Mouse (Mus musculus) ZHBTc4 (cell line): ENCODE measurements around the gene Fbxo6.
"Not testable (repeated sequence)": the region's sequence is repeated elsewhere in the genome, so short reads cannot be mapped to it uniquely, and the experiment has no call there.

ENCODE experiments used
- DNase-seq: peaks from one replicate; pipeline ENCODE4 v3.0.0-alpha.2; 2011; ENCODE audit warnings: low read depth, low spot score

Gene Fbxo6

DNA sequence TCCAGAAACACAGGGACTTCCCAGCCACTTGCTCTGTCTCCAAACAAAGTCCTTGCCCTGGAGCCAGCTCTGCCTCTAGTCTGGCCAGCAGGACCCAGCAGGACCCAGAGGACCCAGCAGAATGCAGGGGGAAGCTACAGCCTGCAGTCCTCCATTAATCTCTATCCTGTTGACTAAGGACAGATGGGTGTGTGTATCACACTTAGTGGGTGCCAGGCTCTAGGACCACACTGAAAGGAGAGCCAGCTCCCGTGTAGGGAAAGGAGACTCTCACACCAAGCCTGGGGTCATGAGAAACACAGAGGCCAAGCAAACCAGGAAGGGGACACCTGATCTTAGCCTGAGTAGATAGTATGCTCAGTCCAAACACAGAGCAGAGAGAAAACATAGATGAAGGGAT is 23.7 kb downstream of the Fbxo6 start:
- DNase-seq, result no peak

DNA sequence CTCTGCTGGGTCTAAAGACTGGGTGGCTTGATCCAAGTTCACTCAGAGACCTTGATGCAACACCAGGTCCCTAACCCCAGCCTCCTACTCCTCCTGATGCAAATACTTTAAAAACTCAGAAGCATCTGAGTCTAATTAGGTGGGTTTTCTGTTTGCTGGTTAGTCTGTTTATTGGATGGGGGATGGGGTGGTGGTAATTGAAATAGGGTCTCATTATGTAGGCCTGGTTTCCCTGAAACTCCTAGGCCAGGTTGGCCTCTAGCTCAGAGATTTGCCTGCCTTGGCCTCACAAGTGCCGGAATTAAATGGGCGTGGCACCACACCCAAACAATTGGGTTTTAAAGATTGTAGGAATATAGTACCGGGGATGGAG is 29.3 kb downstream of the Fbxo6 start:
- DNase-seq, result no peak

DNA sequence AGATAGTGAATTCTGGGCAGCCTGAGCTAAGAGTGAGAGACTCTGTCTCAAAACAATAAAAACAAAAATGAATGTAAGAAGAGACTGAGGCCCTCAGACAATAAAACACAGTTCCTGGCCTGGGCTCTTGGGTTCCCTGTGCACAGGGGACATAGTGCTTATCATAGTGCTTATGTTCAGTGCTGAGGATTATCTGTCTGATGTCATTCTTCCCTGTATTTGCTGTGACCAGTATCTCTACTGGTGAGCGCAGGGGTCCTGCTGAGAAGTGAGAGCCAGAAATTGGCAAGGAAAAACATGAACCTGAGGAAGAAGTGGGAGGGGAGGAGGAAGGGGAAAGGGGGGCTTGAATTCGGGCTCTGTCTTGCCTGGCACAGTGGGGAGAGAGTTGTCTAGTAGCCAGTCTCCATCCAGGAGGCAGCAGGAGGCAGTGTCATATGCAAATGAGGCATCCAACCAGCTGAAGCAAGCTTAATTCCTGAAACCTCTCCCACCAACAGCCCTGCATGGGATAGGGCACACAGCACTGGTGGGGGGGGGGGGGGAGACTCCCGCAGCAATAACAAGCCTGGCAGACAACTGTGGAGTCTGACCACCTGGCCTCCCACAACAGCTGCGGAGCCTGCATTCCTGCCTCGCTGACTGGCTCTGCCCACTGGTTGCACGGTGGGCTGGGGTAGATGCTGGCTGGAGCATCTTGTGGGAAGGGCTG is 29.8 kb downstream of the Fbxo6 start:
- DNase-seq, result peak; percentile 56

DNA sequence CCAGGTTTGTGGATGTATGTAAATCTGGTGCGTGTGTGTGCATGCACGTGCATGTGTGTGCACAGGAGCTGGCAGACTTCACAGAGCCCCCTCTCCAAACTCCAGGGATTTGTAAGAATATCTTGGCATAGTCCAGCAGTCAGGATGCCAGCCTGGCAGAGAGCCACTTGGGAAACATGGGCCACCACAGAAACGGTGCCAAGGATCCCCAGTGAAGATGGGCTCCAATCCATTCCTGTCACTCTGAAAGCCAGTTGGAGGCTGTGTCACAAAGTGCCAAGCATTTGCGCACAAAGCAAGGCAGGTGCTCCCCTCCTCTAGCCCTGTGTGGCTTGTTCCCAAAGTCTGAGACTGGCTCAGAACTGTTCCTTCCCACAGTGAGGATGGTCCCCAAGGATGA is 30.6 kb downstream of the Fbxo6 start:
- DNase-seq, result no peak

DNA sequence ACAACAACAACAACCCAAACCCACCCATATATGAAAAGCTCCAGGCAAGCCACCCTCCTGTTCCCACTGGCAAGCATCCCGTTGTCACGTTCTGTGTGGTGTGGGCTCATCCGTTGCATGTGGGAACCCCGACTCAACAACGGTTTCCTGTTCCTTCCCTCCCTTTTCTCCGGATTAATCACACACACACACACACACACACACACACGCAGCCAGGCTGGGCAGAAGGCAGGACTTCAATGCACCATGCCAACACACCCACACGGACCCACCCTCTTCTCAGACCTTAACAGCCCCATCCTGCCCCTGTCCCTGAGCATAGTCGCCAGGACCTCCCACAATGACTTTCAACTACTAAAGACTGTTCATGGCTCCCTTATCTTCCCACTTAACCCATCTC is 31.4 kb downstream of the Fbxo6 start:
- DNase-seq, result no peak

DNA sequence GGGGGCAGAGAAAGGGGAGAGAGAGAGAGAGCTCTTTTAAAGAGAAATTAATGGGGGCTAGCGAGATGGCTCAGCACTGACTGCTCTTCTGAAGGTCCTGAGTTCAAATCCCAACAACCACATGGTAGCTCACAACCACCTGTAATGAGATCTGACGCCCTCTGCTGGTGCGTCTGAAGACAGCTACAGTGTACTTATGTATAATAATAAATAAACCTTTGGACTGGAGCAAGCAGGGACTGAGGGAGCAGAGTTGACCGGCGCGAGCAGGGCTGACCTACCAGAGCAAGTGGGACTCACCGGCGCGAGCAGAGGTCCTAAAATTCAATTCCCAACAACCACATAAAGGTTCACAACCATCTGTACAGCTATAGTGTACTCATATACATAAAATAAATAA is 32.4 kb downstream of the Fbxo6 start:
- DNase-seq, result not testable (repeated sequence)

DNA sequence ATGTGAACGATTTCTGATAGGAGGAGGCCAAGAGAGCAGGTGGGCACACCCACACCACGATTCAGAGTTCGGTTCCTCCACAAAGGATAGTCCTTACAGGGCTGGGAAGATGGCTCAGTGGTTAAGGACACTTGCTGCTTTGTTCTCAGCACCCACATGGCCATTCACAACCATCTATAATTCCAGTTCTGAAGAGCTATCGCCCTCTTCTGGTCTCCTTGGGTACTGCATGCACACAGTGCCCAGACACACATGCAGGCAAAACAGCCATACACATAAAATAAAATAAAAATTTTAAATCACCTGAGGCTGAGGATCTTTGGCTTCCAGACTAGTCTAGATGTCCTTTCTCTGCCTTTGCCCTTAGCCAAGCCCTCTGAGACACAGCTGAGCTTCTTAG is 34.5 kb downstream of the Fbxo6 start:
- DNase-seq, result peak; percentile 60

DNA sequence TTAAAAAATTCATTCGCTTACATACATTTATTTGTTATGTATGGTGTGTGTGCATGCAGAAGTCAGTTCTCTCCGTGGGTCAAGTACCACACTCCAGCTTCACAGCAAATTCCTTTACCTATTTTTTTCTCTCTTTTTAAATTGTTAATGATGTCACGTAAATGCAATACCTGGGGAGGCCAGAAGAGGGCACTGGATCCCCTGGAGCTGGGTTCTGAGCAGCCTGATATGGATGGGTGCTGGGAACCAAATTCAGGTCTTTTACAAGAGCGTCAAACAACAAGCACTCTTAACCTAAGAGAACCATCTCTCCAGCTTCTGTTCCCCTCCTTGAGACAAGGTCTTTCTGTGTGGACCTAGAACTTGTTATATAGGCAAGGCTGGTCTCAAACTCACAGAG is 35.3 kb downstream of the Fbxo6 start:
- DNase-seq, result peak; percentile 79

DNA sequence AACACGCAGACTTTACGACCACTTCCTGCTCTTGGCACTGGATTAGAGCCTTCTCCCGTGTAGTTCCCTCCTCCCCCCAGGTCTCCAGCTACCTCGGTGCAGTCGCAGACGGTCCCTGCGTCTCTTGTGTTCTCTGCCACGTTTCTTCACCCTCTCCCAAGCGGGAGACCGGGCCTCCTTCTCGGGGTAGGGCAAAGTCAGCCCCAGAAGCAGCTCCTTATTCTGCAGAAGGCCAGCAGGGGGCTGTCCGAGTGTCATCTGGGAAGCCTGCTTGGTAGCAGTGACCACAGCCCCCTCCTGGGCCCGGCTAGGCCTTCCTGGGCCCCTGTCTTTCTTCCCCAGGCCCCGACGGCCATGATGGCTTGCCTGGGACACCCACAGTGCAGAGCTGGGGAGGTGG is 36.5 kb downstream of the Fbxo6 start:
- DNase-seq, result peak; percentile 54

DNA sequence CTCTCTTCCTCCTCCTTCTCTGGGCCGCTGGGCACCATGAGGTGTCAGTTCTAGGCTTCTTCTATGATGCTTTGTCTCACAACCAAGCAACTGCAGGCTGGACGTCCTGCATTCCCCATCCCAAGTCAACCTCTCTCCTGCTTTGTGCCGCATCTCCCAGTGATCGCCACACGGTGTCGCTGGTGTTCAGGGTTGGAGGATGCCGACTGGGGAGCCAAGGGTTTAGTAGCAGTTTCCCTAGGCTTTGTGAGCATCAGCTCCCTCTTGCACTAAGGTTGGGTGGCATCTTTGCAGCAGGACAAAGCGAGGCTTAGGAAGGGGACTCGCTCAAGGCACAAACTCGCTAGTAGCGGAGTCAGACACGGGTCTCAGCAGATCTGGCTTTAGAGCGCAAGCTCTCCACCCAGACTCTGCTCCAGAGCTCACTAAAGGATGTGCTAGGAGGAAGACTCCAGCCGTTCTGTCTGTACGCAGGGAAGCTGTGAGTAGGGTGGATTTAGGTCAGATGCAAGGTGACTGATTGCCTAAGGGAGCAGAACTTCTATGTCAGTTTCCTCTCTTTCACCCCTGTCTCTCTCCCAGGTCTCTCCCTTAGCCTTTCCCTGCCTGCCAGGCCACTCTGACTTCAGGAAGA is 37.1 kb downstream of the Fbxo6 start:
- DNase-seq, result peak; percentile 93

DNA sequence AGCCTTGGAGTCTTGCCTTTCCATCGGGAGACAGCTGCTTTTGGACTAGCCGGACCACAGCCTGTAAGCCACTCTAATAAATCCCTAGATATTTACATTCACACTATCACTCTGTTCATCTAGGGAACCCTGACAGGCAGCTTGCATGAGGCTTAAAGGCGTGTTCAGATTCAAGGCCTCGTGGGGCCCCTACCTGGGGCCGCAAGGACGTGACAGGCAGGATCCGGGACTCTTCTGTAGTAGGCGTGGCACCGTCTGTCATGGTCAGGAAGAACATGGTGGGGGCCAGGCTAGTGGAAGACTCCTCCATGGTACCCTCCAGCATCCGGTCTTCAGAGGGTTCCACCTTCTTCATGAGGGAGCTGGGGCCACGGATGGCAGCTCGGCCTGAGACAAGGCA is 39.4 kb downstream of the Fbxo6 start:
- no peak for DNase-seq

DNA sequence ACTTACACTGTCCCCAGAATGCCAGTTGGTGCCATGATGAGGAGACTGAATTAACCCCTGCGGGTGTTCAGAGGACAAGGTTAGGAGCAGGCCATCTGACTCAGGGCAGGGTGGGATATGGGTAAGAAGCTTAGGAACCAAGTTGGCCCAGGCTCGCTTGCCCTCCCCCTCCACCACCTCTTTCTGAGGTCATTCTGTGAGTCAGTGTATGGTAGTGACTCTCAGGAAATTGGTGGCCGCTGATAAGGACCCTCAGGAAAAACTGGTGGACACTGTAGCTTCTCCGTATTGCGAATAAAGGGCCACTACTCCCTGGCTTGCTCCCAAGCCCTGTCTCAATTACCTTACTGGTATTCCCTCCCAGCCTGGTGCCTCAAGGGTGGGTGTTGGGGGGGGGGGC is 42.7 kb downstream of the Fbxo6 start:
- DNase-seq, result no peak

DNA sequence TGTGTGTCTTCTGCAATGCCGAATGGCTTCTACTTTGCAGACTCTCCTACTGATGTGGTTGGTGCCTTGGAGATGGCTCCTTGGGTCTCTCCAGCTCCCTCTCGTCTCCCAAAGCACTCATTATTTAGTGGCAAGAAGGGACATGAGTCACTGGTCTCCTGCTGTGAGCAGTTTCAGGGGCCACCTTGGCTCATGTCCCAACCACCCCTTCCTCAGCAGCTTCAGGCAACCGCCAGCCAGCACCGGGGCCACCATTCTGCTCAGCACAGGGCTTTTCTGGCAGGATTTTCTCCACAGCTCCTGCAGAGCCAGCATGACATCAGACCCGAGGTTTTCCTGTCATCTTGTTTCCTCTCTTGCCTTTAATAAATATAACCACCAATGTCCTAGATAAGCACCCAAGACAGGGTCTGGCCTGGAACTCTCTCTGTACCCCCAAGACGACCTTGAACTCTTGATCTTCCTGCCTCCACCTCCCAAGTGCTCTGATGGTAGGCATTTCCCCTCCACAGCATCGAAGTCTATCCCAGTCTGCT is 43.3 kb downstream of the Fbxo6 start:
- no peak for DNase-seq

DNA sequence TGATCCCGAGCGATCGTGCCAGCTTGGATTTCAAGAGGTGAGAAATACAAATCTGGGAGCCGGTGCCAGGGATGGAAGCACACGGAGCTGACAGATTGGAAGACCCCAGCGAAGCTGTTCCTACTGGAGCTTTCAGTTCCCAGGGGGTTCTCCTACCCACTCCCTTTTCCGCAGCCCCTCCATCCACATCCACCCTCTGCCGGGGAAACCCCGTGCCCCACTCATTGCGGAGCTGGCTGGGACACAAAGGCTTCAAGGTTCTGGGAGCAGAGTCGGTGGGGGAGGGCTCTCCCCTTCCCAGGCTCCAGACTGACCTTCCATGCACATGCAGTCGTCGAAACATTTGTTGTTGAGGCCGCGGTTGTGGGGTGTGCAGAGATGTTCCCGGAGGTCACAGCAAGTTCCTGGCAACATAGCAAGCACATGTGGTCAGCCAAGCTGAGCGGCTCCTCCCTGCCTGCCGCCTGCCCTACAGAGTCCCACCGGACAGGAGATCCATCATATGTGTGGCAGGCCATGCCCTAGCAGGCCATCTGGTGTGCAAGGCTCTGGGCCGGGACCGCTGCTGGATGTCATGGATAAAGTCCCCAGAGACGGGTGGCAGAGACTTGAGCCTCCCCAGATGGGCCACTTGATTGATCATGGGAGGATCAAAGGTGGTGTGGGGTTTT is 44.2 kb downstream of the Fbxo6 start:
- DNase-seq, result no peak

DNA sequence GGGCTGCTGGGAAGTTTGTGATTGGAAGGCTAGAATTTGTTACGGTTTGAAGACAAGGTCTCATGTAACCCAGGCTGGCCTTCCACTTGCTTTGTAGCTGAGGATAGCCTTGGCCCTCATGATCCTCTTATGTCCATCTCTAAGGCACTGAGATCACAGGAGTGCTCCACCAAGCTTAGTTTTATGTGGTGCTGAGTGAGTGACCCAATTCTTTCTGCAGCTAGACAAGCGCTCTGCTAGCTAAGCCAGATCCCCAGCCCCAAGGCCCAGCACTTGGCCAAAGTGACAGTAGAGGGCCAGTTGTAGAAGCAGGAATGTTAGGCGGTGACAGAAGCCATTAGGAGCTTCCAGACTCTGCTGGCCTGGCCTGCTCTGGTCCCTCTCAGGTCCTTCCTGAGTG is 47.8 kb downstream of the Fbxo6 start:
- DNase-seq, result no peak

DNA sequence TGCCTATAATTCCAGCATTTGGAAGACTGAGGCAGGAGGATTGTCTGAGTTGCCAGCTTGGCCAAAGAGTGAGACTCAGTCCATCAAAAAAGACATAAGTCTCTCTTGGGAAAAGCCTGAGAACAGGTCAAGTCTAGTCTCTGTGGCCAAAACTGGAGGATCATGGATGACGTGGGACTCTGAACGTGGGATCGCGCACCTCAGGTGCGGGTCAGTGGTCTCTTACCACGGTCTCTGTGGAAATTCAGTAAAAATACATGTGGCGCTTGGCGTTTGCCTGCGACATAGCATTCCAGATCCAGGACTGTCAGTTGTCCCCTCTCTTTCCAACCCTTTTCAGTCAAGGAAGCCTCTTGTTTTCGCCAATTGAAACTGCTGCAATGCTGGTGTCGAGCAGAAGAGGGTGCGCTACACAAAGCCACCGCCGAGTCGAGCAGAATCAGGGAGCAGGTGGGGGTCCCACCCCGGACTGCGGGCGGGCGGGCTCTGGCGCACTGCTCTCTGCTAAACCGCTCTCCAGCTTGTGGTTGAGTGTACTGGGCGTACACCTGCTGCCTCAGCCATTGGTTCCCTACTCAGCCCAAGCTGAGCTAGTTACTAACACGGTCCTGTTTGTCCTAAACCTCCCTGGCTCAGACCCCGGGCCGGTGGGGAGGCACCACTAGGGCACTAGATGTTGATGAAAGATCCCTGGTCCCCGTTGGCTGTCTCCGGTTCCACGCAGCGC is 50.0 kb downstream of the Fbxo6 start:
- peak; percentile 88 for DNase-seq

DNA sequence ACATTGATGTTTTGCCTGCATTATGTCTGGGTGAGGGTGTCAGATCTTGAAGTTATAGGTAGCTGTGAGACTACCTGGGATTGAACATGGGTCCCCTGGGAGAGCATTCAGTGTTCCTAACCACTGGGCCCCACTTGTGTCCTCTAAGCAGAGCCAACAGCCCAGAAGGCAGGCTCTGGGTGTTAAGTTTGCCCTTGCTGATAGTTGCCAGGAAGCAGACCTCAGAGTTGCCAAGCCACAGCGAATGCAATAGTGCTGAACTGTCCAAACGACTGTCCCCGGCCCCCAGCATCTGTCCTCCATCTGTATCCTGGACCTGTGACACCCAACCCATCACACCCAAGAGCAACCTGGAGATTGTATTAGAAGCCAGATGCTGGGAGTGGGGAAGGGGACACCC is 53.3 kb downstream of the Fbxo6 start:
- DNase-seq, result no peak

DNA sequence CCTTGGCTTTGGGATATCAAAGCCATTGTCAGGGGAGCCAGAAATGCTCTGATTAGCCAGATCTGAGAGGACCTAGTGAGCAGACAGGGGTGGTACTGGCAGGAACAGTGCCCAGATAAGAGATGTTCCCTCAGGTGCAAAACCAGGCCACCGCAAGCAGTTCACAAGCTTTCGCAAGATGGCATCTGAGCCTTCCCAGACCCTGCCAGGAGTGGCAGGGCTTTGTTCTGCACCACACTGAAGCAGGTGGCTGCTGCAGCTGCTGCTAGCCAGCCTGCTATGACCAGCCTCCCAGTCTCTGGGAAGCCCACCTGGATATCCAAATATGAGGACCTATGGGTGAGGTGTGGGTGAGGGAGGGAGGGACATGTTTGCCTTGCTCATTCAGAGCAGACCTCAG is 54.0 kb downstream of the Fbxo6 start:
- DNase-seq, result no peak
